In genomic region chr11:104316685-104317400, GRCm38 (mm10) we compare ENCODE assay signal across 9 mouse cellular contexts.
DNase-seq lines count a peak whose midpoint lies in the region; ATAC-seq and TF ChIP-seq lines count a peak whose summit lies in the region.
"Had no signal": no experiment of that assay in that cellular context is flagged by ENCODE, and none has a peak within 500 bp of the region (broad histone marks: within the 10 kb centered on the region; RNA-seq: fewer than 3 reads in every experiment).

No protein-coding gene starts in this region.

- peaks cover 21% of the 10 kb centered on the region for H3K4me1 ChIP-seq in midbrain, embryonic 15.5 days
- peaks cover 17% of the 10 kb centered on the region for H3K4me1 ChIP-seq in midbrain, embryonic 11.5 days (ENCODE audit: control insufficient read depth, insufficient read depth, low read length)
- H3K4me1 ChIP-seq in small intestine, adult 2 months (ENCODE audit: control insufficient read depth, insufficient read depth, insufficient read length, low read length): peaks cover 18% of the 10 kb centered on the region

- no peak for DNase-seq in midbrain, embryonic 11.5 days (ENCODE audit: low spot score, missing footprints)
- peak; percentile 55 to 60 for DNase-seq in heart, adult 9 months (ENCODE audit: low spot score in 2 of 2)
- peak; percentile 58 for DNase-seq in kidney, postnatal 10 days
- no peak for DNase-seq in retina, postnatal 1 day
- DNase-seq in layer of hippocampus, adult 8-10 months (ENCODE audit: low spot score in 2 of 2): no peak
- DNase-seq: lung, embryonic 14.5 days had no signal

- WGBS in midbrain, embryonic 15.5 days: 76% methylated on average over 16 of the region's 16 CpGs
- WGBS in midbrain, embryonic 11.5 days: 79% methylated on average over 16 of the region's 16 CpGs
- 18% methylated on average over 16 of the region's 16 CpGs for WGBS in small intestine, adult 2 months

- no peak overlapping the region for H3K4me2 ChIP-seq in midbrain, embryonic 15.5 days
- H3K4me2 ChIP-seq in midbrain, embryonic 11.5 days: no peak overlapping the region
- H3K4me2 ChIP-seq: hindbrain, embryonic 14.5 days; lung, embryonic 14.5 days had no signal

- H3K9ac ChIP-seq in midbrain, embryonic 15.5 days: no peak overlapping the region
- no peak overlapping the region for H3K9ac ChIP-seq in midbrain, embryonic 11.5 days (ENCODE audit: low read length)
- H3K9ac ChIP-seq: hindbrain, embryonic 14.5 days; lung, embryonic 14.5 days had no signal

- H3K27ac ChIP-seq in midbrain, embryonic 15.5 days: peak overlapping the region; percentile 2; the same call in 1 of the 2 replicates
- no peak overlapping the region for H3K27ac ChIP-seq in midbrain, embryonic 11.5 days (ENCODE audit: low read depth, low read length)
- peak overlapping the region; percentile 35 for H3K27ac ChIP-seq in small intestine, adult 2 months (ENCODE audit: insufficient read depth, low read depth, low read length)
- H3K27ac ChIP-seq: hindbrain, embryonic 14.5 days had no signal

- H3K4me3 ChIP-seq in midbrain, embryonic 15.5 days: no peak overlapping the region
- H3K4me3 ChIP-seq in midbrain, embryonic 11.5 days (ENCODE audit: low read depth, low read length): no peak overlapping the region
- peak overlapping the region; percentile 6; the same call in 1 of the 2 replicates for H3K4me3 ChIP-seq in small intestine, adult 2 months (ENCODE audit: low read depth, low read length)

- TF ChIP-seq CTCF in small intestine, adult 2 months (IDR thresholded peaks at IDR 0.05; ENCODE audit: extremely low read depth, insufficient read length, insufficient replicate concordance, low read depth, low read length): no peak

- no peaks in the 10 kb centered on the region for H3K9me3 ChIP-seq in midbrain, embryonic 15.5 days
- H3K9me3 ChIP-seq in midbrain, embryonic 11.5 days (ENCODE audit: control insufficient read depth, low read length): no peaks in the 10 kb centered on the region

- H3K27me3 ChIP-seq in midbrain, embryonic 15.5 days (replicated peaks): no peaks in the 10 kb centered on the region
- H3K27me3 ChIP-seq in midbrain, embryonic 11.5 days (ENCODE audit: control insufficient read depth, insufficient read depth, low read length): no peaks in the 10 kb centered on the region
- H3K27me3 ChIP-seq in small intestine, adult 2 months (ENCODE audit: control insufficient read depth, insufficient read depth, low read length): no peaks in the 10 kb centered on the region

- H3K36me3 ChIP-seq in midbrain, embryonic 15.5 days (replicated peaks): peaks cover 19% of the 10 kb centered on the region
- H3K36me3 ChIP-seq in midbrain, embryonic 11.5 days (ENCODE audit: control insufficient read depth, insufficient read depth, low read length): no peaks in the 10 kb centered on the region
- H3K36me3 ChIP-seq in small intestine, adult 2 months (ENCODE audit: control insufficient read depth, insufficient read depth, low read length): no peaks in the 10 kb centered on the region

- no peak for ATAC-seq in midbrain, embryonic 15.5 days (replicated peaks)
- ATAC-seq in midbrain, embryonic 11.5 days (ENCODE audit: low FRiP score): no peak

- no peak for TF ChIP-seq POLR2A in small intestine, adult 2 months (IDR thresholded peaks at IDR 0.05; ENCODE audit: low read depth, low read length)

Comparison
In these comparisons a context has a peak if more than half of its experiments do, and no peak if none do; other contexts are left out.
1. DNase-seq: peak in heart, adult 9 months (2 of 2) and kidney, postnatal 10 days (single experiment); none in midbrain, embryonic 11.5 days (single experiment), retina, postnatal 1 day (single experiment) and layer of hippocampus, adult 8-10 months (0 of 2).